Mouse (Mus musculus) bone marrow macrophage, adult 2 months (primary cell): ENCODE measurements at regions not wholly inside any gene's neighbourhood (a gene's known extent, or its start where the extent isn't known, plus 50 kb on each side); places are given as distances from the start of the nearest gene placed in this dataset.

Source experiments
- H3K27ac ChIP-seq: 2 replicates; pipeline ENCODE4 v1.5.1; 2012; ENCODE audit warnings: low read depth, low read length; ENCODE audit not compliant: insufficient read depth
- H3K4me1 ChIP-seq: 2 replicates; pipeline ENCODE4 v1.6.1; 2012; ENCODE audit warnings: low read length; ENCODE audit not compliant: control insufficient read depth, insufficient read depth
- H3K4me3 ChIP-seq: 2 replicates; pipeline ENCODE4 v1.5.1; 2012; ENCODE audit warnings: mild to moderate bottlenecking, low read length, moderate library complexity; ENCODE audit not compliant: insufficient read depth
- CTCF ChIP-seq: IDR thresholded peaks from 2 replicates; pipeline ENCODE4 v1.5.1; 2012; ENCODE audit warnings: low read depth, mild to moderate bottlenecking, low read length, moderate library complexity
- POLR2A ChIP-seq: IDR thresholded peaks from 2 replicates; pipeline ENCODE4 v1.6.1; 2012; ENCODE audit warnings: mild to moderate bottlenecking, low read depth, low read length, borderline replicate concordance

DNA sequence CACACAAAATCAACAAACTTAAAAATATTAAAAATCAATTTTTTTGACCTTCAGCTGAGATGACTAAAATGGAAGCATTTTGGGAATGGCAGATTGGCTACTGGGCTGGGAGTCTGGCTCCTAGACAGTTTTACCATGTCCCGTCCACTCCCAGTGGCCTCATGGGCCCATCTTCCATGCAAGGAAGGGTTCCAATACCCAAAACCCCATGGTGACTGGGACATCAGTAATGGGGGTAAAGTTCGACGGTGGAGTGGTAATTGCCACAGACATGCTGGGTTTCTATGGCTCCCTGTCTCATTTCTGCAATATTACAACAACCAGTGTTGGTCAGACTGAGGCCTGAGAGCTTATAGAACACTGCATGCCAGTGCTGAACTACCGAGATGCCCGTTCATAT, 82.2 kb downstream of the Il20rb start:
- Histone ChIP-seq H3K4me3 (no peak overlapping the region), H3K4me1 (no peaks in the 10 kb centered on the region), H3K27ac (no peak overlapping the region)
- TF ChIP-seq CTCF (no peak), POLR2A (no peak)

DNA sequence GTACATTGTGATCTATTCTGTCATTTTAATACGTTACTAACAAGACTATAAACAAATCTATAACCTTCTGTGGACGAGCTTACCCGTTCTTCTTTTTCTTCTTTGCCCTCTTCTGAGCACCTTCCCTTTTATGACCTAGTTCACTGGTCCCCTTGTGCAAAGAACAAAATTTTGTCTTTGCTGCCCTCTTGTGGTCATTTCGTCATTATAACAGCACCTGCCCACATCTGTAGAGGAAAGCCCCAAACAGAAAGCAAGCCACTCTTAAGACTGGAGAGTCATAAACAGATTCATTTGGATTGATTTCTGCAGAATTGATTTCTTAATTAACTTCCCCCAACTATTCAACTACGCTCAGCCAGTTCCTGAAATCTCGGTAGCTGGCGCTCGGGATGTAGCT, 86.2 kb downstream of the Il20rb start:
- Histone ChIP-seq H3K4me3 (no peak overlapping the region), H3K4me1 (no peaks in the 10 kb centered on the region), H3K27ac (no peak overlapping the region)
- TF ChIP-seq POLR2A (no peak), CTCF (no peak)

DNA sequence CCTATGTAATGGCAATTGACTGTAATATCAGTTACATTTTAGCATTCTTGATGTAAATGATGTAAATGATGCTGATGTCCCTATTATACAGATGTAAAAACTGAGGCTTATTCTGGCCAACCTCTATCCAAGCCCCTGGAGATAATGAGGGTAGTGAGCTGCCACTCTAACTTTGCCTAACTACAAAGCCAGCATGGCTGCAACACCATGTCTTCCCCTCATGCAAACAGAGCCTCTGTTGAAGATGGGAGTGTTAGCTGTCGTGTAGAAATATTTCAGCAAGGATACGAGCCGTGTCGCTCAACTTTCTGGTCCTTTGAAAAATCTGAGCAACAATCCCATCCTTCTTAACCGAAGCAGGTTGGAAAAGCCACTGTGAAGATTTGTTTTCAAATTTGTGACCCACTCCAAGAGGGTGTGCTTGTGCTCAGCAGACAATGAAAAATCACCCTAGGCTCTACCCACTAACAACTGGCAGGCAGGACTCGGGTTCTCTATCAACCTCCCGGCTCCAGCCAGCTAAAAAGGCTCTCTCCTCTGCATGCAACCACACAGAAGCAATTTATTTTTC, 90.2 kb downstream of the Il20rb start:
- Histone ChIP-seq H3K27ac (no peak overlapping the region), H3K4me3 (no peak overlapping the region), H3K4me1 (no peaks in the 10 kb centered on the region)
- TF ChIP-seq POLR2A, result no peak
- no peak for TF ChIP-seq CTCF

GRCm38 (mm10) chr9:100395711-100396110, 90.9 kb downstream of the Il20rb start:
- Histone ChIP-seq H3K4me1 (no peaks in the 10 kb centered on the region), H3K4me3 (no peak overlapping the region)
- TF ChIP-seq CTCF (peak; percentile 86), POLR2A (no peak)

GRCm38 (mm10) chr9:100394632-100395031, 92.0 kb downstream of the Il20rb start:
- H3K4me1 ChIP-seq, result no peaks in the 10 kb centered on the region
- H3K4me3 ChIP-seq, result no peak overlapping the region
- TF ChIP-seq POLR2A (no peak), CTCF (no peak)
- no peak overlapping the region for H3K27ac ChIP-seq

More at GRCm38 (mm10) chr9:100395711-100396110, 90.9 kb downstream of the Il20rb start:
- no peak overlapping the region for H3K27ac ChIP-seq

DNA sequence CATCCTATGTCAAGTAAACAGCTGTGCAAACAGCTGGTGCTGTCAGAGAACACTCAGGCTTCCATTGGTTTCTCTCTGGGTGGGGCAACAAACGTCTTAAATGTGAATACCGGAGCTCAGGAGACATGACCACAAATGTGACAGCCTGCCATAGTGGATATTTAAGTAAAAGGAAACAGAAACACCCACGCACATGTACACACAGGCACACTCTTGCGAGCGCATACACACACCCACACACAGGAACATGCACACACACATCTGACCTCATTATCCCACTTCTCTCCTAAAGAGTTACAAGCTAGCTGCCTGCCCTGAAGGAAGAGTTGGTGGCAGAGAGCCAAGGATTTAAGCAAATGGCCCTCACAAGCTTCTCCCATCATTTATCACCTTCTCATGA, 92.4 kb downstream of the Il20rb start:
- Histone ChIP-seq H3K4me1 (no peaks in the 10 kb centered on the region), H3K4me3 (no peak overlapping the region), H3K27ac (no peak overlapping the region)
- no peak for TF ChIP-seq CTCF
- TF ChIP-seq POLR2A, result no peak

GRCm38 (mm10) chr9:100392262-100392661, 94.3 kb downstream of the Il20rb start:
- Histone ChIP-seq H3K27ac (no peak overlapping the region), H3K4me1 (no peaks in the 10 kb centered on the region), H3K4me3 (no peak overlapping the region)
- TF ChIP-seq POLR2A, result no peak
- no peak for TF ChIP-seq CTCF

DNA sequence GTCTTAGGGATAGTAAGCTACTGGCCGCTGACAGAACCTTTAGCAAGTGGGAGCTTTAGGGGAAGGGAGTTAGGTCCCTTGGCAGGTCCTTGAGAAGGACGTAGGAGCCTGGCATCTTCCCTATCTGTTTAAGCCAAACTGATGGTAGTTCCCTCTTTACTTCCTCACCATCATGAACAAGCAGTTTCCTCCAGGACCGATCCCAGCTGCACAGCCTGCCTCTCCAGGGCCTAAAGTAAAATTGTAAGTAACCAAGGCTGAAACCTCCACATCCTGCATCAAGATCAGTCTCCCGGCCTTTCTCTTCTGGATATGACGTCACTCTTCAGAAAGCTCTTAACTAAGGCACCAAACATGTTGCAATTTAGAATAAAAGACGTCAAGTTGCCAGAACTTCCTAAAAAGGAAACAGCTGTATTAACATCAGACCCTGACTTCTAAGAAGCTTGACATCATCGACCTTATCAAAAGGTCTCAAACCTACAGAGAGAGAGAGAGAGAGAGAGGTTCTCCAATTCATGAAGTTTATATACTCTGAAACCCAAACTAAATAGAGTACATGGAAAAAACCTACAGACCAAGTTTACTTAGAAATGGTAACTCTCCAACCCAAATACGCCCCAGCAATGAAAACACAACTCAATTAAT, 94.9 kb downstream of the Il20rb start:
- no peak overlapping the region for H3K27ac ChIP-seq
- H3K4me1 ChIP-seq, result no peaks in the 10 kb centered on the region
- H3K4me3 ChIP-seq, result no peak overlapping the region
- no peak for TF ChIP-seq CTCF
- TF ChIP-seq POLR2A, result no peak

GRCm38 (mm10) chr9:100388393-100388792, 98.2 kb downstream of the Il20rb start:
- Histone ChIP-seq H3K4me3 (no peak overlapping the region), H3K27ac (no peak overlapping the region), H3K4me1 (no peaks in the 10 kb centered on the region)
- no peak for TF ChIP-seq POLR2A
- TF ChIP-seq CTCF, result no peak

DNA sequence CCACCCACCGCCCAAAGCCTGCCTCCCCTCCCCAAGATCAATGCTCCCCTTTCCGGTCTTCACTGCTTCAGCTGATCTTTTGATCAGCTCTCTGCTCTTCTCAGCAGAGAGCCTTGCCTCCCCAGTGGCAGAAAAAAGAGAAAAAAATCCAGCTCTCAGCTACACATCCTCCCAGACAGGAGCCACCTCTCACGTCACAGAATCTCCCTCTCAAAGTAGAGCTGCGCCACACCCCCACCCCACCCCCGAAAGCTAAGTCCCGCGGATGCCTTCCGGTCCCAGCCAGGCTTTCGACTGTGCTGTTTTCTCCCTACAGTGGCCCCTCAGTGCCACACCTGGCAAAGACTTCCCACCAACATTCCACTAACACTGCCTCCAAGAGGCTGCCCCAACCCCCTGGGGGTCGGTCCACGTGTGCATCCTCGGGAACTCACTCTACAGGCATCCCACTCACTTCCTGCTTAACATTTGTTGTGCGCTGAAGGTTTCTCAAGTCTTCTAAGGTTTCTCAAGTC, 99.4 kb downstream of the Il20rb start:
- TF ChIP-seq POLR2A (no peak), CTCF (no peak)
- Histone ChIP-seq H3K4me3 (no peak overlapping the region), H3K27ac (no peak overlapping the region), H3K4me1 (no peaks in the 10 kb centered on the region)

DNA sequence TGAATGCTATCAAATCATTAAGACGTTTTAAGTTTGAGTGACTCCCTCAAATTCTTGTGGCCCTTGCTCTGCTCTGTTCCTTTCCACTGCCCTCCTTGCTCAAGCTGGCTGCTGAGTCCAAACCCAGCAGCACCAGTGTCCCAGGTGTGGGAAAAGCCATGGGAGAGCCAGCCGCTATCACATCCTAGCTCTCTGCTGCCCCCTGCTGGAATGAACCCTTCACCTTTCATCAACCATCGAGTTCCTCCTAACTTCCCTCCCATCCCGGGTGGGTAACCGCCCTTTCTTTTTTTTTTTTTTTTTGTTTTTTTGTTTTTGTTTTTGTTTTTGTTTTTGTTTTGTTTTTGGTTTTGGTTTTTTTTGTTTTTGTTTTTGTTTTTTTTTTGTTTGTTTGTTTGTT, 104.1 kb downstream of the Il20rb start:
- no peak for TF ChIP-seq POLR2A
- TF ChIP-seq CTCF, result peak; percentile 44
- no peak overlapping the region for H3K27ac ChIP-seq
- H3K4me3 ChIP-seq, result no peak overlapping the region
- no peaks in the 10 kb centered on the region for H3K4me1 ChIP-seq

DNA sequence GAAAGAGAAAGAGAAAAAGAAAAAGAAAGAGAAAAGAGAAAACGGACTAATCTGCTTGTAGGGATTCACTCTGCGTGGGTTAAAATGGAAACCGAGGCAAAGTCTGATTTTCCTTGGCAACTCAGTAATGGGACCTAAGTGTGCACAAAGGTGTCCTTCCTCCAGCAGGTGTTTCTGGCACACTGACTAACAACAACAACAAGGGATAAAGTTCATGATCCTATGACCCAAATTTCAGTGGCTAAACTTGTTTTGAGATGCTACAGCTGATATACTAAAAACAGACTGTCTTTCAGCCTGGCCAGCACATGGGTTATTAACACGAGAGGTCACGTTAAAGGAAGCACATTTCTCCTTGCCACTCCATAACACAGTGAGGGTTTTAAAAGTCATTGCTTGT, 116.7 kb downstream of the Il20rb start:
- Histone ChIP-seq H3K4me1 (no peaks in the 10 kb centered on the region), H3K4me3 (no peak overlapping the region), H3K27ac (no peak overlapping the region)
- no peak for TF ChIP-seq CTCF
- no peak for TF ChIP-seq POLR2A
